Mouse (Mus musculus): ENCODE results near the gene Dnajc22.
A peak's percentile ranks its signal among the peaks of the same experiment; 100 is the strongest.

Gene Dnajc22

DNA sequence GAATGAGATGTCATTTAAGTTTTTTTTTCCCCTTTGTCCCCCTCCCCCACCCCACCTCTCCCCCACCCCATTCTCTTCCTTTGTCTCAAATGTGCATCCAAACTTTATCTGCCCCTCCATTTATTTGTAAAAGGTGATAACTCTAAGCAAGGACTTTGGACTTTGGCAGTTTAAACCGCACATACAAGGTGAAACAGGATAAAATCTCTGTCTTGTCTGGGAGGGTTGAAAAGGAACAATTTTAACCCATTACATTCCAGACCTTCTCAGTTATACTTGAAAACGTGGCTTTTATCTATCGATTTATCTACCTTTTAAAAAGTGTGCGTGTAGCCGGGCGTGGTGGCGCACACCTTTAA is 22.1 kb downstream of the Dnajc22 start:
- no peak for DNase-seq (ENCODE audit: low read depth, low spot score)

DNA sequence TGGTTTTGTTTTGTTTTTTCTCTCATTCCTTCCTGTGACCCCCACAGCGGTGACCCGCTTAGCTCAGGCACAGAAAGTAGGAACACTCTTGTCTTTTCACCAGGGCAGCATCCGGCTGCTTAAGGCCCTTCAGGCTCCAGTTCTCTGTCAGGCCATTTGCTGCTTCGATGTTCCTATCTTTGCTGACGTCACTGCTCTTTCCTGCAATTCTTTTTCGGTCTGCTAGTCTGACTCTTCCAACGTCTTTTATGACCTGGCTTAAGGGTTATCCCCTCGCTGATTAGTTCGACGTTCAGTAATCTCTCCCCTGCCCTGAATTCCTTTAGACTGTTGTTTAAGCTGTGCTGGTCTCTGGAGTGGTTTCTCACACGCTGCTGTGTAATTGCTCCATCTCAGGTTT is 23.6 kb downstream of the Dnajc22 start:
- no peak for DNase-seq (ENCODE audit: low read depth, low spot score)

DNA sequence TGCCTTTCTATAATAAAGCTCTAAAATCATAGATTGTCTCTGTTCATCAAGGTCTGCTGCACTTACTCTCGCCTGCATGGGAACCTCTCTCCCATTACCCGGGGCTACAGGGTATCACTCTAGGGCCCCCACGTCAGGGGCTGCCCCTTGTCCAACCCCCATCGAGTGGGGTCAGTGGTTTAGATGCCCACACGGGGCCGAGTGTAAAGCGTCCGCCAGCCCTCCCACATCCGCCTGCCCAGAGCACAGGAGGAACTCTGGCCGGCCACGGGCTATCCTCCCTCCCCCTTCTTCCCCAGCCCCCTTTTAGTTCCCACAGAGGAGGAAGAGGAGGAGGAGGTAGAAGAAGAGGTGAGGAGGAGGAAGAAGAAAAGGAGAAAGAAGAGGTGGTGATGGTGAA is 27.8 kb downstream of the Dnajc22 start:
- no peak for DNase-seq (ENCODE audit: low read depth, low spot score)

DNA sequence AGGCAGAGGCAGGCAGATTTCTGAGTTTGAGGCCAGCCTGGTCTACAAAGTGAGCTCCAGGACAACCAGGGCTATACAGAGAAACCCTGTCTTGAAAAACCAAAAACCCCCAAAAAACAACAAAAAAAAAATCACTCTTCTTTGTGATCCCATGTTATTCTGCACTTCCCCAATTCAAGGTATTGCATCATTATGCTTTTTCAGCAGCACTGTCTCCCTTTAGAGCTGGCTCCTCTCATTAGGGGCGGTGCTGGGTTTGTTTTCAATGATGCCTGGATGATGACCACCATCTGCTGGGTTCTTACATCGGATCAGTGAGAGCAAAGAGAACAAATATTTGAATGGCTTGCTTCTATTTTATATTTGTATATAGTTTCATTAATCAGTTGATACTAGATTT is 29.7 kb downstream of the Dnajc22 start:
- DNase-seq (ENCODE audit: low read depth, low spot score): no peak

DNA sequence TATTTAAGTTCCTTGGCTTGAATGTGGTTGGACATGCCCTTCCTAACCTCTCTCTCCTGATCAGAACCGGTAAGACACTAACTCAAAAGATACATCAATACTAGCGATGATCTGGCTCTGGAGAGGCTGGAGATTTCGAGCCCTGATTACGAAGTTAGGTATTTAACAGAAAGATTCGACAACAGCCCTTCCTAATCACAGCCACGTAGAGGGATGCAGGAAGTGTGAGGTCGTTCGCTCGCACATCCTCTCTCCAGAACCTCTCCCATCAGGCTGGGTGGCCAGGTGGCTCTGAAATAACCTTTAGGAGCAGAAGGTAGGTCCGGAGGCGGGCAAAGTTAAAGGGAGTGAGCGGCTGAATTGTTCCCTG is 32.7 kb downstream of the Dnajc22 start, which contains the start of gene Spats2:
TSS of gene Spats2 (plus strand) at position 206 of the 370 bp plus-strand sequence.
- DNase-seq (ENCODE audit: low read depth, low spot score): no peak

DNA sequence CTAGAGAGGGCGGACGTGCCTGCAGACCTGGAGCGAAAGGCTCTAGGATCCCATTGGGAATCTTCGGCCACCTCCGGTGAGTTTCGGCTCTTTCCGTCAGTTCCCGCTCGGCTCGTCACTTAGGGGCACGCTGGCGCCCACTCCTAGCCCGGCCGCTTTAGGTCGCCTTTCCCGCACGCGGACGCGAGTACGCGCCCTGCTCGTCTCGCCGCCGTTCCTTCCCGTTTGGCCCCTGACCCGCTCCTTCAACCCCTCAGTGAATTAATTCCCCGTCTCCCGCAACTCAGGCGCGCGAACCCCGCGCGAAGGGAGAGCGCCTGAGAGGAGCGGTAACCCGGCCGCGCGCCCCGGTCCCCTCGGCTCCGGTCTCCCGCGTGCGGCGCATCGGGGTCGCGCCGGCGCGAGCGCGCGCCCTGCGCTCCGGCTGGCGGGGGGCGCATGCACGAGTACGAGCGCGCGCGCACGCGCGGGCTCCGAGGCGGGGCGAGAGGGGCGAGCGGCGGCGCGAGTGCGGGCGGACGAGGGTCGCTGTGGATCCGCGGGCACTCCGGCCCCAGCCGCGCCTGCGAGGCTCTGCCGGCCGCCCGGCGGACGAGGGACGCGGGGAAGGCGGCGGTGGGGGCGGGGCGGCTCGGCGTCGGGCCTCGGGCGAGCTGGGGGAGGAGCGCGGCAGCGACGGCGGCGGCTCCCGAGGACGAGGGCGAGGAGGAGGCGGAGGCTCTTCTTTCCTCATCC is 33.3 kb downstream of the Dnajc22 start:
- DNase-seq (ENCODE audit: low read depth, low spot score): peak; percentile 49

DNA sequence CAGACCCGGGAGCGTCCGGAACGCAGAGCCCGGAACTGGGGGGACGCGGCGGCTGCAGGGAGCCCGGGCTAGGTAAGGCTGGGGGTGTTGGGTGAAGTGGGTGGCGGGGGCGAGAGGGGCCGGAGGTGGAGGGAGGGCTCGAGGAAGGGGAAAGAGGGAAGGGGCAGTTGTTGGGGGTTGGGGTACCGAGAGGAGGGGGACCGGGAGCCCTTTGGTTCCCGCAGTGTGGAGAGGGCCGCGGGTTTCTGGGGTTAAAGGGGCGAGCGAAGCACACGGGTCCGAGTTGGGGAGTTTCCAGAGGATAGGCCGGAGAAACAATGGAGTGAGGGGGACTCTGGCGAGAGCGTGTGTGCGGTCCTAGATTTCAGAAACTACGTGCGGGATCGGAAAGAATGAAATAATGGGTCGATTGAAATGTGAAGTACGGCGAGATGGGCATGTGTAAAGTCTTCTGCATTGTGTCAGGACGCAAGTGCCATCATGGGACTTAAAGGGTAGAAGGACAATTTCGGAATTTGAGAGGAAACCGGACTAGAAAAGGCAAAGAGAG is 33.9 kb downstream of the Dnajc22 start:
- no peak for DNase-seq (ENCODE audit: low read depth, low spot score)

DNA sequence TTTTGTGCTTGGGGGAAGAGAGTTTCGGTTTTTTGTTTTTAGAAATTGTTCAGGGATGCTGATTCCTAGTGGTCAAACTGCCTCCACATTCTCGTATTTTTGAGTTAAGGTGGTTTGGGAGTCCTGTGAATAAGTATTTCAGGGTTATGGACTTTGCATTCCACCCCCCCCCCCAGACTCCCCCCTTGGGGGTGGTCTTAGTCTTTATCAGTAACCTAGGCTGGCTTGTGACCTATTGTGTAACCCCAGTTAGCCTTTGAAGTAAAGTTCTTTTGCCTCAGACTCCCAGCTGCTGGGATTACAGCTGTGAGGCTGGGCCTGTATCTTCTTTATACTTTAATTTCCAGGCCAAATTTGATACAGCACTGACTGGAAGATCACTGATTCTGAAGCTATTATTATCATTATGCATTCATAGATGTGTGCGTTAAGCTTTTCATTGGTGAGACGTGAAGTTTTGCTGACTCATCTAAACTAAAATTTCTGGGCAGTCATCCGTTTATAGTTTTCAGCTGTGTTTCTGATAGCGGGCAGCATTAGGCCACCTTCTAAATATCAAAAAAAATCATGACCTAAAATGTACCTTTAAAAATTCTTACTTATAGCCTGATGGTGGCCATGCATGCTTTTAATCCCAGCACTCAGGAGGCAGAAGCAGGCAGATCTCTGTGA is 35.0 kb downstream of the Dnajc22 start:
- no peak for DNase-seq (ENCODE audit: low read depth, low spot score)

DNA sequence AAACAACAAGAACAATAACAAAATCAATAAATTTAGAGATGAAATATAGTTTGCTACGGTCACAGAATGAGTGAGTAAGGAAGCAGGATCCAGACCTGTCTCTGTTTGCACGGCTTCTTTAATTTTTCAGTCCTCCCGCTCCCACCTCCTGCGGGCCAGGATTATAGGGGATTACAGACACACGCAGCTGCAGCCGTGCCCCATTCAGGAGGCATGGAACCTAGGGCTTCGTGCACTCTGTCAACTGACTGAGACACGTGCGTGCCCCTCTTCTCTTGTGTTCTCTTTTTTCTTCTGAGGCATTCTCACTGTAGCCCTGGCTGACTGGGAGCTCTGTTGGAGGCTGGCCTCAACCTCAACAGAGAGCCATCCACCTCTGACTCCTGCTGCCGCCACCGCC is 36.5 kb downstream of the Dnajc22 start:
- DNase-seq (ENCODE audit: low read depth, low spot score): no peak

DNA sequence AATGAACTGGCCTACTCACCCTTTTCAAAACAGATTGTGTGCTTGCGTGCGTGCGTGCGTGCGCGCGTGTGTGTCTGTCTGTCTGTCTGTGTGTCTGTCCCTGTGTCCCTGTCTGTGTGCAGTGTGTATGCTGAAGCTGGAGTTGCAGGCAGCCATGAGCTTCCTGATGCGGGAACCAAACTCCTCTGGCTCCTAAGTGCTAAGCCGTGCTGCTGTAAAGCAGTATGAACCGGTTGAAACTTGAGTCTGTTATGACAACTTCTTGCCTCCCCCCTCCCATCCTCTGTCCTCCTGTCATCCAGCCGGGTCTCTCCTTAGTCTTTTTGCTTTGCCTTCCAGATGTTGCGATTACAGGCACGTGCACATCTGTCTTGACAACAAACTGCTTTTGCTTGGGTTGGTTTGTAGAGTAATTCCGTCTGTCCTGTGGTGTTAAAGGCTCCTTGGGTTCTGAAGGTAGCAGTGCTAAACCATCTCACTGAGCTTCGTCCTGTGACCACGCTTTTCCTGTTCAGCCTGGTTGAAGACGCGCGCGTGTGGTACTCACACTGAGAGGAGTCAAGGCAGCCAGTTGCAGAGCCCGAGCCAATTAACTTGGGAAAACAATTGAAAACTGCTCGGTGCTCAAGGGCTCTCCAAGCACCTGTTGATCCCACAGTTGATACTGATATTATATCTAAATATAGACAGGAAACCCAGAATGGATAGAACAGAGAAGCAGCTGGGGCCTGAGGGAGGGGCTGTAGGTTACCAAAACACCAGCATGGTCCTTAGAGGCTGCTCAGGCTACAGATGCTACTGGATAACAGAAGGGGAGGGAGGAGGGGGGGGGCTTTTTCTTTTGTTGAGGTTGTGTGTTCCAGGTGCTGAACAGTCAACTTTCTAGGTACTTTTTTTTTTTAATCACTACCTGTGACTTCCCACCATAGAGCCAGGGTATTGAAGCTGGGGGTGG is 37.3 kb downstream of the Dnajc22 start:
- no peak for DNase-seq (ENCODE audit: low read depth, low spot score)

DNA sequence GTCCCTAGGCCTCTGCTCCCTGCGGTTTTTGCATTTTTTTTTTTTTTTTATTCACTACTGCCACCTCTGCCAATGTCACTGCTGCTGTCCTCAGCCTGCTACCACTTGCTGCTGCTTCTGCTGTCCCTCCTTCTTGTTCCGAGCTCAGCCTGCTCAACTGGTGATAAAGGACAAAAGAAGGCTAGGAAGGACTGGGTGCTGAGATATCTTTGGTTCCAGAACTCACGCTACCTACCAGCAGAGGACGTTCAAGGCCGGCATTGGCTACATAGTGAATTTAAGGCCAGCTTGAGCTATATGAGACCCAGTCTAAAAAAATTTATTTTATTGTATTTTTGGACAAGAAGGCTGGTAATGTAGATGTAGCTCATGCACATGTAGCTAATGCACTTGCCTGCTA is 45.4 kb downstream of the Dnajc22 start:
- DNase-seq (ENCODE audit: low read depth, low spot score): no peak

DNA sequence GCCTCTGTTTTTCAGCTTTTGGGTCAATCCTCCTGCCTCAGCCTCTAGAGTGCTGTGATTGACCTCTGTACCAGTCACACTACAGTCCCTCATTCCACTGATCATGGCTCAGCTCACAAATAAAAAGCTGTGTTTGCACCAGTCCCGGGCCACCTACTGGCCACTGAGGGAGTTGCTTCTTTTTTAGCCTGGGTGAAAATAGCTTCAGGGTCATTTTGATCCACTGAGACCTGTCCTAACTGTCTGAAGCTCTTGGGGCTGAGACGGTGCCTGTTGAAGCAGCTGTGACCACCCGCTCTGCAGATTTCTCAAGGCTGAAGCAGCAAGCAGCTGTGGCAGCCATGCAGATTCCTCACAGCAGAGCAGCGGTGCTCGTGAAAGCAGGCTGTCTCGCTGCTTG is 46.7 kb downstream of the Dnajc22 start:
- DNase-seq (ENCODE audit: low read depth, low spot score): no peak

DNA sequence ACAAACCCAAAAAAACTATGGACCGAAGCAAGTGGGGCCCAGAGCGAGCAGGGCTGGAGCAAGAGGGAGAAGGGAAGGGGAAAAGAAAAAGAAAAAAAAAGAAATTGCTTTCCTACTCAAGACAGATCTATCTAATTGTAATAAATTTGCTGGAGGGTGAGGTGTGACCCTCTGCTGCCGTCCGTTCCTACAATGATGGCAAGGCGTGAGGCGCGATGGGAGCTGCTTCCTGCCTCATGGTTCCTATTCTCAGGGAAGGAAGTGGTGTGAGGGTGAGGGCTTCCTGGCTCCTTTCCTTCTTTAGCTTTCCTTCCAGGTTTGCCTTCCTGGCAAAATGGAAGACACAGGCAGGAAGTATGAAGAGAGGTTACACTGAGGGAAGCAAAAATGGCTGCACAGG is 57.5 kb downstream of the Dnajc22 start:
- no peak for DNase-seq (ENCODE audit: low read depth, low spot score)

DNA sequence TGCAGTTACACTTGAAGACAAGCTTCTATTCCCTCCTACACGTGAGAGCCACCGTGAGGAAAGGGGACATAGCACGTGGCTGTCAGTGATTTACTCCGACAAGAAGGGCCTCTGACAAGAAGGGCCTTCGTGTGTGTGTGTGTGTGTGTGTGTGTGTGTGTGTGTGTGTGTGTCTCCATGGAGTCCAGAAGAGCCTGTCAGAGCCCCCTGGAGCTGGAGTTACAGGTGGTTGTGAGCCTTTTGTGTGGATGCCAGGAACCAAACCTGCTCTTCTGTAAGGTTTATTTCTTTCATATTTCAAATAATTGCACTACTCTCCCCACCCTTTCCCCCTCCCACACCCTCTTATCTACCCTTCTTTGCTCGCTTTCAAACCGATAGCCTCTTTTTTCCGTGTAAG is 58.4 kb downstream of the Dnajc22 start:
- DNase-seq (ENCODE audit: low read depth, low spot score): no peak

DNA sequence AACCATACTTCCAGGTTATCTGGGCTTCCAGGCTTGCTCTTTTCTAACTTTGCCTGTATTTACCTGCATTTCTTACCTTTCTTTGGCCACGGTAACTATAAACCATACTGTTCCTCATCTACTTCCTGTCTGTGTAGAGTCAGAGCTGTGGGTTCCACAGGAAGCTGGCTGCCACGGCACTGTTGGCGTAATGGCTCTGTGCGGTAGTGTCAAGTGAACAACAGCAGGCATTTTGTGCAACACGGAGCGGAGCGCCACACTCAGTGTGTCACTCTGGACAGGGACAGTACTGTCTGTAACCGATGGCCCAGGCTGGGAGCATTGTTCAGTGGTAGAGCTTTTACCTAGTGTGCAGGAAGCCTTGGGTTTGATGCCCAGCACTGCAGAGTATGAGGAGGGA is 60.5 kb downstream of the Dnajc22 start:
- DNase-seq (ENCODE audit: low read depth, low spot score): no peak
